Mouse (Mus musculus): ENCODE results near the gene Ttc28. TPM values are rescaled to one million over a fixed set of nuclear protein-coding genes. Genes with fewer than 3 reads are reported as not detected.

Ttc28 gene
- polyA plus RNA-seq, 1 experiment from 2014 or later, result 14.5 TPM

- 17% methylated on average over 9 of the region's 9 CpGs for WGBS
- ATAC-seq, result no peak
- Histone ChIP-seq H3K36me3 (ENCODE audit: control insufficient read depth, insufficient read depth, low read length) (no peaks in the 10 kb centered on the region), H3K27me3 (replicated peaks; ENCODE audit: control insufficient read depth, insufficient read depth, low read length) (no peaks in the 10 kb centered on the region), H3K4me2 (ENCODE audit: low read length) (no peak overlapping the region), H3K9ac (ENCODE audit: low read depth, low read length) (no peak overlapping the region), H3K9me3 (ENCODE audit: control insufficient read depth, low read length) (no peaks in the 10 kb centered on the region), H3K4me1 (ENCODE audit: control insufficient read depth, insufficient read depth, low read depth, low read length) (peaks cover 9% of the 10 kb centered on the region), H3K27ac (ENCODE audit: low read depth, low read length) (no peak overlapping the region), H3K4me3 (ENCODE audit: low read length) (no peak overlapping the region)
Observed at GRCm38 (mm10) chr5:111170383-111170782, 290.8 kb downstream of the Ttc28 start.

- no peak overlapping the region; the same call in 1 of the 2 replicates for H3K4me2 ChIP-seq (ENCODE audit: low read length)
- no peak for ATAC-seq
- H3K4me3 ChIP-seq (ENCODE audit: low read length), result no peak overlapping the region
- H3K27ac ChIP-seq (ENCODE audit: low read depth, low read length), result no peak overlapping the region
- peaks cover 33% of the 10 kb centered on the region for H3K4me1 ChIP-seq (ENCODE audit: control insufficient read depth, insufficient read depth, low read depth, low read length)
- no peaks in the 10 kb centered on the region for H3K36me3 ChIP-seq (ENCODE audit: control insufficient read depth, insufficient read depth, low read length)
- no peak overlapping the region for H3K9ac ChIP-seq (ENCODE audit: low read depth, low read length)
- 52% methylated on average over 12 of the region's 12 CpGs for WGBS
- H3K27me3 ChIP-seq (replicated peaks; ENCODE audit: control insufficient read depth, insufficient read depth, low read length), result no peaks in the 10 kb centered on the region
- H3K9me3 ChIP-seq (ENCODE audit: control insufficient read depth, low read length), result no peaks in the 10 kb centered on the region
Observed at GRCm38 (mm10) chr5:111175410-111175809, 295.8 kb downstream of the Ttc28 start.

DNA sequence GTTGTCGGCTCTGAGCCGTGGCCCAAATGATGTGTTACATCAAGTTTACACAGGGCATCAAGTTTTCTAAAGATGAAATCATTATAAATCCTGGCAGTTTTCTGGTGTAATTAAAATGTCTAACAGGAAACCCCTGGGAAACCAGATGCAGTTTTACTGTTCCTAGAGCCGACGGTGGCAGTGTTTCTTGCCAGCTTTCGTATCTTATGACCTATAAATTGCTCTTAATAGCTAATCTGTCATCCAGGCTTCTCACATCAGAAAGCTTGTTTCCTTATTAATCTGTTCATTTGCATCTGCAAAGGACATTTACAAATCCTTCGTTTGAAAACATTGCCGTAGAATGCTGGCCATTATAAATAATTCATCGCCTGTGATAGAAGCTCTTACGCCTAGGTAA lies 296.2 kb downstream of the Ttc28 start:
- ATAC-seq, result no peak
- Histone ChIP-seq H3K9ac (ENCODE audit: low read depth, low read length) (no peak overlapping the region), H3K4me3 (ENCODE audit: low read length) (no peak overlapping the region), H3K36me3 (ENCODE audit: control insufficient read depth, insufficient read depth, low read length) (no peaks in the 10 kb centered on the region), H3K9me3 (ENCODE audit: control insufficient read depth, low read length) (no peaks in the 10 kb centered on the region), H3K27me3 (replicated peaks; ENCODE audit: control insufficient read depth, insufficient read depth, low read length) (no peaks in the 10 kb centered on the region), H3K4me2 (ENCODE audit: low read length) (no peak overlapping the region; the same call in 1 of the 2 replicates), H3K27ac (ENCODE audit: low read depth, low read length) (no peak overlapping the region), H3K4me1 (ENCODE audit: control insufficient read depth, insufficient read depth, low read depth, low read length) (peaks cover 38% of the 10 kb centered on the region)
- 41% methylated on average over 9 of the region's 9 CpGs for WGBS

- WGBS, result 85% methylated on average over 13 of the region's 13 CpGs
- H3K4me3 ChIP-seq (ENCODE audit: low read length), result no peak overlapping the region
- H3K9ac ChIP-seq (ENCODE audit: low read depth, low read length), result no peak overlapping the region
- H3K9me3 ChIP-seq (ENCODE audit: control insufficient read depth, low read length), result no peaks in the 10 kb centered on the region
- no peaks in the 10 kb centered on the region for H3K27me3 ChIP-seq (replicated peaks; ENCODE audit: control insufficient read depth, insufficient read depth, low read length)
- ATAC-seq, result no peak
- H3K4me2 ChIP-seq (ENCODE audit: low read length), result no peak overlapping the region
- no peaks in the 10 kb centered on the region for H3K36me3 ChIP-seq (ENCODE audit: control insufficient read depth, insufficient read depth, low read length)
- peaks cover 41% of the 10 kb centered on the region for H3K4me1 ChIP-seq (ENCODE audit: control insufficient read depth, insufficient read depth, low read depth, low read length)
- peak overlapping the region; percentile 7; the same call in 1 of the 2 replicates for H3K27ac ChIP-seq (ENCODE audit: low read depth, low read length)
Observed at GRCm38 (mm10) chr5:111176441-111176840, 296.8 kb downstream of the Ttc28 start.

- 56% methylated on average over 21 of the region's 21 CpGs for WGBS
- Histone ChIP-seq H3K4me3 (ENCODE audit: low read length) (no peak overlapping the region), H3K4me2 (ENCODE audit: low read length) (no peak overlapping the region), H3K27me3 (replicated peaks; ENCODE audit: control insufficient read depth, insufficient read depth, low read length) (no peaks in the 10 kb centered on the region), H3K4me1 (ENCODE audit: control insufficient read depth, insufficient read depth, low read depth, low read length) (peaks cover 55% of the 10 kb centered on the region), H3K9me3 (ENCODE audit: control insufficient read depth, low read length) (no peaks in the 10 kb centered on the region), H3K36me3 (ENCODE audit: control insufficient read depth, insufficient read depth, low read length) (no peaks in the 10 kb centered on the region), H3K9ac (ENCODE audit: low read depth, low read length) (no peak overlapping the region), H3K27ac (ENCODE audit: low read depth, low read length) (no peak overlapping the region)
- ATAC-seq, result no peak
Observed at GRCm38 (mm10) chr5:111178324-111179076, 298.9 kb downstream of the Ttc28 start.

DNA sequence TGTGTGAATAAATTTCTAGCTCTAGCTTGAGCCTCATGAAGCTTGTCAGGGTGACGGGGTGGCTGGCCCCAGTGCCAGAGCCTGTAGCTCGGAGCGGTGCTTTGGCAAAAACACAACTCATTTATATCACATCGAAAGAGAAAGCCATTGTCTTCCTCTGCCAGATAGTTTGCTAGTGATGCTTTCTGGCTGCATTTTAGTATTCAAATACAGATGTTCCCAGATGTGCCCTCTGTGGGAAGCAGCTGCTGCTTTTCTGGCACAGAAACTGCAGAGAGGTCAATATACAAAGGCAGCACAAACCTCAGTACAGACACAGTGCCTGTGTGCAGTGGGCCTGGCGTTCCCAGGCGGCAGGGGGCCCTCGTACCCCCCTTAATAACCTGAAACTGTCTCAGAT lies 300.0 kb downstream of the Ttc28 start:
- ATAC-seq, result no peak
- H3K4me2 ChIP-seq (ENCODE audit: low read length), result 0 out of 2 replicates have a peak overlapping the region, but pooled peaks have one; percentile 2
- H3K4me3 ChIP-seq (ENCODE audit: low read length), result no peak overlapping the region
- H3K9me3 ChIP-seq (ENCODE audit: control insufficient read depth, low read length), result no peaks in the 10 kb centered on the region
- no peaks in the 10 kb centered on the region for H3K36me3 ChIP-seq (ENCODE audit: control insufficient read depth, insufficient read depth, low read length)
- H3K4me1 ChIP-seq (ENCODE audit: control insufficient read depth, insufficient read depth, low read depth, low read length), result peaks cover 55% of the 10 kb centered on the region
- H3K27ac ChIP-seq (ENCODE audit: low read depth, low read length), result peak overlapping the region; percentile 61
- no peaks in the 10 kb centered on the region for H3K27me3 ChIP-seq (replicated peaks; ENCODE audit: control insufficient read depth, insufficient read depth, low read length)
- peak overlapping the region; percentile 38; the same call in 1 of the 2 replicates for H3K9ac ChIP-seq (ENCODE audit: low read depth, low read length)
- 20% methylated on average over 7 of the region's 7 CpGs for WGBS

GRCm38 (mm10) chr5:111180091-111181053 lies 300.8 kb downstream of the Ttc28 start:
- H3K9me3 ChIP-seq (ENCODE audit: control insufficient read depth, low read length), result no peaks in the 10 kb centered on the region
- WGBS, result 26% methylated on average over 25 of the region's 25 CpGs
- peak overlapping the region; percentile 23; the same call in 1 of the 2 replicates for H3K4me2 ChIP-seq (ENCODE audit: low read length)
- ATAC-seq, result peak; percentile 31; the same call in 1 of the 2 replicates
- peak overlapping the region; percentile 38 for H3K9ac ChIP-seq (ENCODE audit: low read depth, low read length)
- peaks cover 54% of the 10 kb centered on the region for H3K4me1 ChIP-seq (ENCODE audit: control insufficient read depth, insufficient read depth, low read depth, low read length)
- no peaks in the 10 kb centered on the region for H3K36me3 ChIP-seq (ENCODE audit: control insufficient read depth, insufficient read depth, low read length)
- no peak overlapping the region for H3K4me3 ChIP-seq (ENCODE audit: low read length)
- no peaks in the 10 kb centered on the region for H3K27me3 ChIP-seq (replicated peaks; ENCODE audit: control insufficient read depth, insufficient read depth, low read length)
- peak overlapping the region; percentile 63 for H3K27ac ChIP-seq (ENCODE audit: low read depth, low read length)

DNA sequence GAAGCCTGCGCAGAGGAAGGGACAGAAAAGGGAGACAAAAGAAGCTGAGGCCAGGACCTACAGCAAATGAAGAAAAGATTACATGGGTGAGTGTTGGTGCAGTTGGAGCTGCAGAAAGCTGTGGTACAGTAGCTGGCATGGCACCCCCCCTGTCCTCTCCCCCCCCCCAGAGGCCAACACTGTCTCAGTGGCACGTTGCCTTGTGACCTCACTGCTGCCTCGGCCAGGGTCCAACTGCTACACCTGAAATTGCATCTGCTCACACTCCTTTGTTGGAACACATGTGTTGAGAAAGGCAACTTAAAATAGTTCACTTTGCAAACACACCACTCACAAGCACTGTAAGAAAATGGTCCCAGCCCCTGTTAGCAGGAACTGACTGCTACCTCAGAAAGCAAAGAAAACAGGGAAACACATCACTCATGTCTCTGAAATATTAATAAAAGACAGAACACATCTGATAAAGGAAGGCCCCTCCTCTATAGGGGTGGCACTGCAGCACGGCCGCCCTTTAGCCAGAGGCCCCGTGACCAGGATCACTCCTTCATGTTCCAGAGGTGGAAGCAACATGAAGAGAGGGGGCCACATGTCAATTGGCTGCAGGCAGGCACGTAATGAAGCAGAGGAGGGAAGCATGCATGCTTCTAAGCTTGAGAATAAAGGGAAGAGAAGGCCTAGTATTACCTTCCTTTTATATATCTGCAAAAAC lies 301.8 kb downstream of the Ttc28 start:
- H3K4me1 ChIP-seq (ENCODE audit: control insufficient read depth, insufficient read depth, low read depth, low read length), result peaks cover 46% of the 10 kb centered on the region

More for the DNA sequence above, 301.8 kb downstream of the Ttc28 start:
- Histone ChIP-seq H3K27me3 (replicated peaks; ENCODE audit: control insufficient read depth, insufficient read depth, low read length) (no peaks in the 10 kb centered on the region), H3K9ac (ENCODE audit: low read depth, low read length) (peak overlapping the region; percentile 25), H3K36me3 (ENCODE audit: control insufficient read depth, insufficient read depth, low read length) (no peaks in the 10 kb centered on the region), H3K27ac (ENCODE audit: low read depth, low read length) (peak overlapping the region; percentile 63), H3K4me3 (ENCODE audit: low read length) (no peak overlapping the region), H3K4me2 (ENCODE audit: low read length) (no peak overlapping the region), H3K9me3 (ENCODE audit: control insufficient read depth, low read length) (no peaks in the 10 kb centered on the region)
- 73% methylated on average over 7 of the region's 7 CpGs for WGBS
- ATAC-seq, result no peak
